Mouse (Mus musculus) inflammation-experienced regulatory T-cells, adult 6 months (primary cell): ENCODE measurements around the gene Gkn2. TPM values are rescaled to one million over a fixed set of nuclear protein-coding genes. Genes with fewer than 3 reads are reported as not detected.
A peak's percentile ranks its signal among the peaks of the same experiment; 100 is the strongest.

Source experiments
- ATAC-seq: one replicate; pipeline ENCODE4 v1.8.0; 2017
- polyA plus RNA-seq, 3 experiments: library from polyadenylated mRNA; unstranded; fragments of 100-300 nt; shearing (Covaris generic); gene quantifications; one replicate each; pipeline ENCODE4 v1.2.1; 2017

Gkn2 gene
- polyA plus RNA-seq, 3 experiments from 2014 or later: not detected

DNA sequence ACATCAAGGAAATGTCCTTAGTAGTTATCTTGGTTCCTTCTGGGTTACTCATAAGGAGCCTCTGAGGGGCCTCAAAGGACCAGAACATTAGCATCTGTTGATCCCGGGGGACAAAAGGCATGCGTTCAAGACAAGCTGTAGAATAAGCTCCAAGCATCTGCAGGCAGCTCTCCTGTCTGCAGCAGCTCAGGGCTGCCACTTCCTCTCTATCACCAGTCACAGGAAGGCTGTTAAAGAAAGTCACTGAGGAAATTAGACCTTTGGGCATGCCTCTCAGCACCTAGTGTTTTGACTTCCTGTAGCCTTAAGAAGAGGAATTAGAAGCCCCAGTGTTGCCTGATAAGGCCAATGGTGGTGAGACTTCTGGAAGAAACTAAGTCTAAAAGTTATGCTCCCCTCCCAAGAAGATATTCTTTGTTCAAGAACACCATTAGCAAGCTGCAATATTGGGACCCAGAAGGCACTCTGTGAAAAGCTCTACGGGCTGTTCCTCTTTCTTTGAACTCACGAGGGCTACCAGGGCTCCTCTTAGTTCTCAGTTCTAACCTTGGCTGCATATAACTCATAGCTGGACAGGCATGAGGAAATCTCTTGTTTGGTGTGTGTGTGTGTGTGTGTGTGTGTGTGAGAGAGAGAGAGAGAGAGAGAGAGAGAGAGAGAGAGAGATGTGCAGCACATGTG lies 26.9 kb downstream of the Gkn2 start:
- peak; percentile 88 for ATAC-seq

DNA sequence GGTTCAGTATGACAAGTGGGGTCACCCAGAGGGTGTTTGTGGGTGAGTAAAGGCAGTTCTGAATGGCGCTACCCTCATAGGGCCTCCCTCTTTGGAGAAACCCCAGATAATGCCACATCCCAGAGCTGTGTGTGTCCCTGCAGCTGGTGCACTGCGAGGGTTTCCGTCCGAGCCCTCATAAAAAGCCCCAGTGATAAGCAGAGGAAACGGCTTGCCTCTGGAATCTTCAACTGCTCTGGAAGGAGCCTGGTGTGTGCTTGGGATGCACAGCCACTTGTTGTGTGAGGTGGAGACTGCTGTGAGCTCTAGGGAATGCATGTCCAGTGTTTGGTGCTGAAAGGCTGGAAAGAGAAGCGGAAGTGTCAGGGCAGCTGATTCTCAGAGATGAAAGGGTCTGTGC lies 28.3 kb downstream of the Gkn2 start:
- ATAC-seq: no peak

DNA sequence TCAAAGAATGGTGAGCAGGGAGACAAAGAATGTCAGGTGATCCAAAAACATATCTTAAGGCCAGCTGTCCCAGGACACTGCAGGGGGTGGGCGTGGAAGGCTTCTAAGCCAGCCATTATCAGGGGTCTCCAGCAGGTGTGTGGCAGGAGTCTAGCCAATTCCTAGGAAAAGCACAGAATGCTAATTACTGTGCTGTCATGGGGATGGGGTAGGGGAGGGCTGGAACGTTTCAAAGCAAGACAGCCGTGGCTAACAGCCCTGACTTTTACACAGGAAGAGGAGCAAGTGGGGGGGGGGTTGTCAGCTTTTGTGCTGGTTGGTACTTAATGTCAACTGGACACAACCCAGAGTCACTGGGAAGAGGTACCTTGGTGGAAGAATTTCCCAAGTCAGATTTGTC lies 38.9 kb downstream of the Gkn2 start:
- no peak for ATAC-seq

DNA sequence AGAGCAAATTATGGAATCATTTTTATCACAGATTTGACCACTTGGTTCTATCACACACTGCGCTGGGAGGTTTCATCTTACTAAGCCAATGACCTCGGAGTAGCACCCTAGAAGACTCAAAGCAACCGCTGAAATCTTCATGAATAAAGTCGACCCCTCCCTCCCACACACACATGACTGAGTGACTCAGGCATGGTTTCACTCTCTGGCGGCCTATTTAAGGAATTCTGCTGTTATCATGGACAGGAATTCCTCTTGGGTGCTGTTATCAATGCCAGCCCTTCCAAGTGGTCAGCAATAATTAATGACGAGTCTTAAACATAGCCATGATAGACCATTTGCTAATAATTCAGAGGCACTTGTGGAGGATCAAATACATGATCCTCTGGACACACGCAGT lies 49.1 kb downstream of the Gkn2 start:
- ATAC-seq: no peak

DNA sequence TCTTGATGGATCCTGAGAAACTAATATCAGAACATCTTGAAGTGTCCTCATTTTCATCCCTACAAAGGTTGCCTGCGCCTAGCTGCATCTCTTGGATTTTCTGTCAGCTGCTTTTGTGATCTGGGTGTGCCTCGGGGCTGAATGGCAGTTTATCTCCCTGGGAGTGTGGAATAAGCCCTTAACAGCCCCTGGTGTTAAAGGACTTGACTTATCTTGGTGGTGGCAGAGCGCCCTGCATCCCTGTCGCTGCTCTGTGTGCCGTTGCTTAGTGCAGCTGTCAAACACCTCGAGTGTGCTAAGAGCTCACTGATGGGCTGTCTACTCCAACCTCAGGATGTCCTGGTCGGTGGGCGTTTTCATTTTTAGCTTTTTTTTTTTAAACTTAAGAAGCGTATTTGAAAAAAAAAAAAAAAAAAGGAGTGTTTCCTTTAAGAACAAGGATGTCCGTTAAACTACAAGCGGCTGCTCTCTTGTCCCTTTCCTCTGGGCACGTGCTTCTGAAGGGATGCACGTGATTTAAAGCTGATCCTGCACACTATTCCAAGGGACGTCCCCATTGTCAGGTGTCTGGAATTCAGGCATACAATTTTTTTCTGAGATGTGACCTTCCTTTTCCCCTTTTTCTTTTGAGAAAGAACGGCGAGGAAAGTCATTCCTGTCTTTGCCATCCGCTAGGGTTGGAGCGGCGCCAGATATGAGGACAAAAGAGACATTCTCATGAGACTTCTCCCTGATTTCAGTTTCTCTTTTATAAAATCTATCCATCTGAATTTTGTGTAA lies 51.1 kb downstream of the Gkn2 start:
- ATAC-seq: no peak

DNA sequence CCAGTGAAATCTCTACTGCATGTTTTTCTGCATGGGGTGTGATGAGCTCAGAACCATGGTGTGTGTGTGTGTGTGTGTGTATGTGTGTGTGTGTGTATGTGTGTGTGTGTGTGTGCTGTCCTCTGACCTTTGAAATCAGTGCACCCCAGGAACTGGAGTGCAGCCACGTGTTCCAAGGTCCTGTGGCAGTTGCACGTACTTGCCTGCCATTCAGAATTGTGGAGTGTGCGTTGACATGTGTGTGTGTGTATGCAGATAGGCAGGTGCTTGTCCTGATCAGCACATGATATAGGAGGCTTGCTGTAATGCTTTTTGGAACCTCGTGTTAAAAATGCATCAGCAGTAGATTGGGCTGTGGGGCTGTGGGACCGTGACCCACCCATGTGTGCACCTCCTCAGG lies 53.8 kb downstream of the Gkn2 start:
- no peak for ATAC-seq

DNA sequence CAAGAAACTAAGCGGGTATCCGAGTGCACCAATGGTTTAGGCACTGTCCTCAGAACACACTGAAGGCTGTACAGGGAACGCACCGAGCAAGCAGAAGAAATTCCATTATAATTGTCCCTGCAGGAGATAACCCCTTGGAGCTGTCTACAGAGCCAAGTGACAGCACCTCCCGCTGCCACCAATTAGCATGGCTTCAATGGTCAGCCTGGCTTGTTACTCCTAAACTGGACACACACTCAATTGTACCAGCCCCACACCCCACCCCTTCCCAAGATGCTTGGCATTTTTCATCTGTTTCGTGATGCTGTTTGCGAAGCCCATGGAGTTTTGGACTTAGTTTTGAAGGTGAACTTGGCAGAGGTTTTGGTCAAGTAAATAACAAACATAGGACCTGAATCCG lies 54.5 kb downstream of the Gkn2 start:
- no peak for ATAC-seq

DNA sequence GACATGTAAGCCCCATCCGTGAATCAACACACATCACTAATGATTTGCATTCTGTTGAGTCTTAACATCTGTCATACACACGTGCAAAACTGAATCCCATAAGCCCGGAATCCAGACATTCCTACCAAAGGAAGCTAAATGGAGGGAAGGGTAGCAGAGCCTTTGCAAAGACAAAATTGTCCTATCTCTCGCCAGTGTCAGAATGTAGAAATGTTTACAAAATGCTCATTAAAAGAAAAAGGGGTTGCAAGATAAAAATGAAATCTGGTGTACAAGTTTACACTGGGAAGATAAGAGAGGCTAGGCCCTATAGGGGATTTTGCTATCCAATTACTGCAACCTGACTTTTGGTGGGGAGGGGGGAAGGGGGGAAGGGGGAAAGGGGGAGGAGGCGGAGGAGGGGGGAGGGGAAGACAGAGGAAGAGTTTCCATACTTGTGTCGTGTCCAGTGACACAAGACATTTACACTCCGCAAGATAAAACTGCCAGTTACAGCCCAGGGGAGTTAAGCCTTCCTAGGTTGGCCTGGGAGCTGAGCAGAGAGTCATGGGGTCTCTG lies 55.4 kb downstream of the Gkn2 start, which contains the start of gene Bmp10:
Bmp10 (plus strand) TSS at position 508 of the 558 bp plus-strand sequence.
- no peak for ATAC-seq

Other genes with a start within 250 kb of the Gkn2 start
- gene Antxr1, start 37.5 kb upstream of the Gkn2 start, polyA plus RNA-seq: under 1 TPM in 1 of 3 experiments, not detected in 2; 0.34 TPM
- not detected for gene Gkn1, start 22.4 kb upstream of the Gkn2 start, polyA plus RNA-seq
- gene Gkn3, start 15.6 kb downstream of the Gkn2 start, polyA plus RNA-seq: not detected
- gene Bmp10, start 55.6 kb downstream of the Gkn2 start, polyA plus RNA-seq: not detected
- 100 to 1,000 TPM in 2 of 3 experiments, 10 to 100 TPM in 1; 77.8 to 111 (median 105) TPM for gene Arhgap25, start 159.9 kb downstream of the Gkn2 start, polyA plus RNA-seq
- gene Prokr1, start 217.4 kb downstream of the Gkn2 start, polyA plus RNA-seq: not detected